Mouse (Mus musculus) olfactory bulb, adult 2 months (tissue): ENCODE measurements around the gene Gp1bb. TPM values are rescaled to one million over a fixed set of nuclear protein-coding genes. Genes with fewer than 3 reads are reported as not detected.

Experiments
- H3K27ac ChIP-seq: fragments of 200-500 bp; 2 replicates; pipeline ENCODE4 v1.5.1; 2012; ENCODE audit warnings: low read depth, low read length; ENCODE audit not compliant: insufficient read depth
- H3K4me1 ChIP-seq: fragments of 200-500 bp; 2 replicates; pipeline ENCODE4 v1.6.1; 2012; ENCODE audit warnings: low read length; ENCODE audit not compliant: control insufficient read depth, insufficient read depth
- H3K4me3 ChIP-seq: fragments of 200-500 bp; 2 replicates; pipeline ENCODE4 v1.5.1; 2012; ENCODE audit warnings: mild to moderate bottlenecking, low read depth, low read length, moderate library complexity; ENCODE audit not compliant: insufficient read depth
- CTCF ChIP-seq: fragments of 200-500 bp; IDR thresholded peaks from 2 replicates; pipeline ENCODE4 v1.5.1; 2012; ENCODE audit warnings: low read depth, mild to moderate bottlenecking, low read length, moderate library complexity; ENCODE audit not compliant: insufficient read depth
- POLR2A ChIP-seq: fragments of 200-500 bp; IDR thresholded peaks from 2 replicates; pipeline ENCODE4 v1.6.1; 2012; ENCODE audit warnings: mild to moderate bottlenecking, low read depth, low read length, moderate library complexity; ENCODE audit not compliant: insufficient read depth
- WGBS: fragments of 180-500 bp; shearing (Covaris S2); methylation state at CpG from one replicate; pipeline ENCODE4 v1.1.7; 2018; 5-methylcytosine and 5-hydroxymethylcytosine counted together
- polyA plus RNA-seq: library from polyadenylated mRNA; stranded (reverse); fragments of >200 nt; gene quantifications from 2 replicates; pipeline ENCODE4 v1.2.4, GENCODE M21; 2012; ENCODE audit warnings: low replicate concordance; ENCODE audit not compliant: missing spikeins, insufficient read depth, insufficient read length

Gp1bb gene
- polyA plus RNA-seq, 1 experiment = not detected

DNA sequence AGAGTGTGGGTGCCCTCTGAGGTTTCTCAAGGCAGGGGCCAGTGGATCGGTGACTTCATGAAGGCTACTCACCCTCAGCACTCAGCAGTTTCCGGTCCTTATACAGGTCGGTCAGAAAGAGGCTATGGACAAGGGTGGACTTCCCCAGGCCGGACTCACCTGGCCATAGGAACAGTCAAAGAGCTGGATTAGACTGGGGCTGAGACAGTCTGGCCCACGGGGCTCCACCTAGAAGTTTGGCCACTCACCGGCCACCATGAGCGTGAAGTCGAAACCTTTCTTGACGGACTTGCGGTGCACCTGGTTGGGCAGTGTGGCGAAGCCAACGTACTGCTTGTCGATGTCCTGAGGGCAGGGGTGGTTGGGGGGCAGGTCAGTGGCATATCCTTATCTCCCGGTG lies 2.9 kb upstream of the Gp1bb start:
- Histone ChIP-seq H3K4me3 (peak overlapping the region; percentile 74), H3K27ac (no peak overlapping the region), H3K4me1 (peaks cover 81% of the 10 kb centered on the region)
- 78% methylated on average over 14 of the region's 14 CpGs for WGBS
- TF ChIP-seq CTCF (no peak), POLR2A (no peak)

DNA sequence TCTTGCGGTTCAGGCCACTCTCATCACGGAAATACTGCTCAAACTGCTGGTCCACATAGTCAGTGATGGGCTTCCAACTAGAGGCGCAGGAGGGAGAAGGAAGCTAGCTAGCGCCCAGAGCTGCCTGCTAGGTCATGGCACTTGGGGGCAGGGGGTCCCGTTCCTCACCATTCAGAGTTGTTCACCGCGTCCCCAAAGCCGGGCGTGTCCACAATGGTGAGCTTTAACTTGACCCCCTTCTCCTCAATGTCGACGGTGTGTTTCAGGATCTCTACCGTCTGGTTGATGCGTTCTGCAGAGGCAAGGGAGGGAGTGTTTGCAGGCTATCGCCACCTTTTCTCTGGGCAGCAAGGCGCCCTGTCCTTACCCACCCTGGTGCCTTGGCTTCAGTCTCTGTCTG lies 2.4 kb upstream of the Gp1bb start:
- TF ChIP-seq CTCF = no peak
- no peak for TF ChIP-seq POLR2A
- no peak overlapping the region for H3K4me3 ChIP-seq
- peaks cover 78% of the 10 kb centered on the region for H3K4me1 ChIP-seq
- 66% methylated on average over 15 of the region's 15 CpGs for WGBS
- no peak overlapping the region for H3K27ac ChIP-seq

DNA sequence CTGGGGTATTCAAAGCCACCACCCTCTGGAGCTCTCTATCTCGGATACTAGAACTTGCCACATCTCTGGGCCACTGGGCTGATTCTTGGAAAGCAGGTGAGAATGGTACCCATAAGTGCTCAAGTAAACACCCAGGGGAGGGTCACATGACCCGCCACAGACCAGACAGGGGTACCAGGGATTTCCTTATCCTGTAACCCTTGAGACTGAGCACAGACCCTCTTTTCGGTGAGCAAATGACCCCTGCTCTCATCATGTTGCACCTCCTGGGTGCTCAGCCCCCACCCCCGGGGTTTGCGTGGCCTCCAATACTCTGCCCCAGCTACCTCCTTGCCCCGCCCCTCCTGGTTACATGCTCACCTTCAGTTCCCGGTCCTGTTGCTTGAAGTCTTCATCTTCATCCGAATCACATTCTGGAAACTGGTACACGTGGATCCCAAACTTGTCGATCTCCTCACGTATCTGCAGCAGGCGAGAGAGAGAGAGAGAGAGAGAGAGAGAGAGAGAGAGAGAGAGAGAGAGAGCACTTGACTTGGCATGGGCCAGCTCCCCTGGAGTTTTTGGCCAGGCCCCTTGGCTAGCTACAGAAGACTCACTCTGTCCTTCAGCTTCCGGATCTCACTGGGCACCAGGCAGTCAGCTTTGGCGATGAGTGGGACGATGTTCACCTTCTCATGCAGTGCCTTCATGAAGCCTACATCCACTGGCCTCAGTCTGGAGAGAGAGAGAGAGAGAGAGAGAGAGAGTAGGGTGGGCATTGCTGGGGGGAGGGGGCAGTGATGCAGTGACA lies 1.7 kb upstream of the Gp1bb start:
- TF ChIP-seq CTCF (no peak), POLR2A (no peak)
- Histone ChIP-seq H3K4me1 (peaks cover 78% of the 10 kb centered on the region), H3K4me3 (no peak overlapping the region)

DNA sequence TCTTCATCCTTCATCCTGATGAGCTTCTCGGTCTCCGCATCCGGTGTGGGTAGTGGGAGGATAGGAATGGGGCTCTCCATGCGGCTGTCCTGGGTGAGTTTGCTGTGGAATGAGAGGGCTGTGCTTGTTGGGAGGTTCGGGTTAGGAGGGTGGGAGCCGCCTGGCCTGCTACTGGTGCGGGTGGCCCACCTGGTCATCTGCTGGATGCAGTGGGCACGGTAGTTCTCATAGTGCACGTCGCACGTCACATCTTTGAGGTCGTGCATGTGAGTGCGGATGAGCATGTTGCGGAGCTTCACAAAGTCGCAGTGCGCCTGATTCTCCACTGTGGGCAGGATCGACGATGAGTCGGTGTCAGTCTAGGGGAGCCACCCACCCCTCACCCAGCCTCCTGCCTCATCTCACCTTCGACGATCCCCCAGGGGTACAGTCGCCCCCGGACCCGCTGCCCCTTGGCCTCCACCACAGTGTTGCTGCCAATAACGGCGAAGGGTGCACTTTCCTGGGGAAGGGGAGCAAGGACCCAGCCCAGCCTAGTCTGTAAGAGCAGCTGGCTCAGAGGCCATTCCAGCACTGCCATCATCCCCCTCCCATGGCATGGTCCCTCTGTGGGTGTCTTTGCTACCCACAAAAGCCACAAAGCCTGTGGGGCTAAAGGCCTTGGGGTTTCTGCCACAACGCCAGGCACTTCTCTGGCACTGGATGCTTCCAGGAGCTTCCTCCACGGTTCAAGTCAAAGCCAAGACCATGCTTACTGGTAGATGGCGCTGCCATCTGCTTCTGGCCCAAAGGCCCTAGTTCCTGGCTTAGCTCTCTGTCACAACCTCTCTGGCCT lies 930 bp upstream of the Gp1bb start:
- peaks cover 75% of the 10 kb centered on the region for H3K4me1 ChIP-seq
- 67% methylated on average over 29 of the region's 29 CpGs for WGBS
- H3K27ac ChIP-seq = no peak overlapping the region
- H3K4me3 ChIP-seq = no peak overlapping the region
- TF ChIP-seq POLR2A (no peak), CTCF (no peak)

More for the DNA sequence above, 1.7 kb upstream of the Gp1bb start:
- WGBS = 69% methylated on average over 15 of the region's 15 CpGs
- no peak overlapping the region for H3K27ac ChIP-seq

DNA sequence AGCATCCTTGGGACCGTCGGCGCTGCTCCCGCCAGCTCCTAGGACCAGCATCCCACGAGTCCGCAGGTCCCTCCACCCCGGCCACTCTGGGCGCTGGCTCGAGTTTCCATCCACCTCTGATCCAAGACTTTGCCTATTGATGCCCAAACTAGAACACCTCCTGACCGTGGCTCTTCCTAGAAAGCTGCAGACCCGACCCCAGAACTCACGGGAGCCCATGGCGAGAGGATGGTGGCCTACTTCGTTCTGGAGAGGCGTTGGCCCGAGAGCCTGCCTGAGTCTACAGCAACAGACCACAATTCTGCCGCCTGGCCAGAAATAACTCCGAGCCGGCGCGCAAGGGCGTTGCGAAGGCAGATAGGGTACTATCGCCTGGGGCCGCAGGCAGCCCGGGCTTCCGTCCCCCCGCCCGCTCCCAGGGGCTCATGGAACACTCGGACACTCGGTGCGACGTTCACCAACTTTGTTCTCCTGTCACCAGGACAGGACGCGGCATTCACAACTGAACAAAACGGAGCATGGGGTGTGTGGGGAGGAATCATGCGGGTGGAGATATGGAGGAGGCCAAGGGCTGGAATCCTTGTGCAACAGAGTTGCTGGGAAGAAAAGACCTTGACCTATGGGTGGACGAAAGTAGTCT lies 721 bp downstream of the Gp1bb start:
- Histone ChIP-seq H3K4me3 (peak overlapping the region; percentile 56), H3K27ac (no peak overlapping the region; the same call in 1 of the 2 replicates), H3K4me1 (peaks cover 67% of the 10 kb centered on the region)
- WGBS = 35% methylated on average over 38 of the region's 38 CpGs
- TF ChIP-seq POLR2A (no peak), CTCF (no peak)

DNA sequence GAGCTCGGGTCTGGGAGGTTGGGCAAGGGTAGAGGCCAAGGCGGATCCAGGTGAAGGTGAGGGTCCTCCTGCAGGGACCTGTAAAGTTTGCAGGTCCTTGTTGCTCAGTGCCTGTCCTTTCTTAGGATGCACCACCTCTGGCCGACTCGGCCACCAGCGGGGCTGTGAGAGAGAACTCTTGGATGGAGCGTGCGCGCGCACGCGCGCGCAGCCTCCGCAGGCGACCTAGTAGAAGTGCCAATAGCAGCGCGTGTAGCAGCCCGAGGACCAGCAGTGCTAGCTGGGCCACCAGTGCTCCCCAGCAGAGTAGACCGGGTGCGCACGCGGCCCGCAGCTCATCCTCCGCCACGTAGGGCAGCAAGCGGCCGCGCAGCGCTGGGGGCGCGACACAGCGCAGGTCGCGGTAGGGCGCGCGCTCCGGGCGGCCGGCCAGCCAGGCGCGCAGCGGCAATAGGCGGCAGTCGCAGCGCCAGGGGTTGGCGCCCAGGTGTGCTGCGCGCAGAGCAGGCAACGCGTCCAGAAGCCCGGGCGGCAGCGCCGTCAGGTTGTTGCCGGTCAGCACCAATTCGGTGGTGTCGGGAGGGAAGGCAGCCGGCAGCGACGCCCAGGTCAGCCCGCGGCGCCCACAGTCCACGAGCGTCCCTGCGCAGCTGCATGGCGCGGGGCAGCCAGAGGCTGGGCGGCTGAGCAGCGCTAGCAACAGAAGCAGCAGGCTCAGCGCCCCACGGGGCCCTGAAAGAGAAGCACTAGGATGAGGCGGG lies 1.4 kb downstream of the Gp1bb start:
- Histone ChIP-seq H3K27ac (no peak overlapping the region), H3K4me3 (peak overlapping the region; percentile 56), H3K4me1 (peaks cover 63% of the 10 kb centered on the region)
- TF ChIP-seq CTCF (no peak), POLR2A (no peak)
- 6% methylated on average over 74 of the region's 74 CpGs for WGBS

DNA sequence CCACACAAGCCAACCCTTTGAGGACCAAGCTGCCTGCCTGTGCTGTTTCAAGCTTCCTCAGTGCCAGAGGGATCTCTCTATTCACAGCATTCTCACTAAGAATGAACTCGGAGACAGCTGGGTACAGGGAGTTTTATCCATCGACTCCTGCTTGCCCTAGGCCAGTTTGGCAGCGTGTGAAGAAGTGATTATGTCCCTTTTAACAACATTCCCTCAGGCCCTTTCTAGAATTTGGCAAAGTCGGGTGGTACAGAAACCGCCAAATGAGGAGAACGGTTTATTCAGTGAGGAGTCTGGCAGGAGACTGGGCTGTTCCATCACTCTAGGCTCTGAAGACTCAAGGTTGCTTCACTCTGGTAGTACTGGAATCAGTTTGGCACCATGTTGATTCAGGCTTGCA lies 2.0 kb downstream of the Gp1bb start:
- TF ChIP-seq CTCF (no peak), POLR2A (no peak)
- Histone ChIP-seq H3K4me1 (peaks cover 57% of the 10 kb centered on the region), H3K4me3 (no peak overlapping the region), H3K27ac (no peak overlapping the region)
- WGBS = 52% methylated on average over 6 of the region's 6 CpGs

DNA sequence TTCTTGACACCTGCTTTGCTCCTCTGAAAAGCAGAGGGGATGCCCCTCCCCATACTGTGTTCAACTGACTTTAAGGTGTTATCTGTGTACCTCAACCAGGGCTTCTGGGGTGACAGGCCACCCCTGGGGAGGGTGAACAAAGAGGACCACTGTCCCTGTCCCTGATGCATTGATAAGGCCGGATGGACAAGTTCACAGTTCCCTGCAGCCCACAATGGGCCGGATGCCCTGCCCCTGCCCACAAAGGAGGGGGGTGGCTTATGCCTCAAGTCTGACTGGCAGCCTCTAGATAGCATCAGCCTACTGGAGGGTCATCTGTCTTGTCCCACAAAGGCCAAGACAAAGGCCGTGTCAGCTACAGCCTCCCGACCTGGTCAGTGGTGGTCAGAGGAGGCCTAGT lies 3.1 kb downstream of the Gp1bb start:
- no peak overlapping the region for H3K27ac ChIP-seq

More for the DNA sequence above, 3.1 kb downstream of the Gp1bb start:
- no peak for TF ChIP-seq CTCF
- no peak for TF ChIP-seq POLR2A
- peaks cover 46% of the 10 kb centered on the region for H3K4me1 ChIP-seq
- 76% methylated on average over 4 of the region's 4 CpGs for WGBS
- no peak overlapping the region for H3K4me3 ChIP-seq
